Mouse (Mus musculus) gastrocnemius, postnatal 36 days (tissue): Measurements from ENCODE around the gene Mrpl39. TPM values are rescaled to one million over a fixed set of nuclear protein-coding genes. Genes with fewer than 3 reads are reported as not detected.

Experiments used
- DNase-seq, 2 experiments: peaks; one replicate each; pipeline ENCODE4 v3.0.0; 2022
- intact Hi-C: fragments of 180-260 bp; cut with DNase I; formaldehyde crosslinking; loops from one replicate; pipeline ENCODE4 v1.15.1; 2025
- total RNA-seq, 2 experiments: library from RNA; stranded (reverse); gene quantifications; 2 replicates each; pipeline ENCODE4 v1.2.3; 2021

Mrpl39 gene
- total RNA-seq, 2 experiments from 2014 or later = 15.7 to 16.2 TPM

DNA sequence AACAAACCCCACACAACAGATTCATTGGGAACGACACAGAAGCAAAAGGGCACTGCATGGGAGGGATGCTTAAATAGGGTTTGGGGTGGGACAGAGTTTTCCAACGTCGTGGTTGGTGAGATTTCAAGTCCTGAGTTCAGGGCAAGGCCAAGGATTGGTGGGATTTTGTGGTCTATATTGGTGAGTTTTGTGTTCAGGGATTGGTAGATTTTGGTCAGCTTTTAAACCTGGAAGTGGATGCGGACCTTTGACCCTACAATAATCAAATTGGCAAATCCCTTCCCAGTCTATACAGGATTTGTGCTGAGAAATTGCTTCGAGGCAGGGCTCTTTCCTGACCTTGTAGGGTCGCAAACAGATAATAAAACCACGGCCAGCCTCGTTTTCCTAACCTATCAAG lies 32.4 kb upstream of the Mrpl39 start:
- intact Hi-C loops = no loop called here

DNA sequence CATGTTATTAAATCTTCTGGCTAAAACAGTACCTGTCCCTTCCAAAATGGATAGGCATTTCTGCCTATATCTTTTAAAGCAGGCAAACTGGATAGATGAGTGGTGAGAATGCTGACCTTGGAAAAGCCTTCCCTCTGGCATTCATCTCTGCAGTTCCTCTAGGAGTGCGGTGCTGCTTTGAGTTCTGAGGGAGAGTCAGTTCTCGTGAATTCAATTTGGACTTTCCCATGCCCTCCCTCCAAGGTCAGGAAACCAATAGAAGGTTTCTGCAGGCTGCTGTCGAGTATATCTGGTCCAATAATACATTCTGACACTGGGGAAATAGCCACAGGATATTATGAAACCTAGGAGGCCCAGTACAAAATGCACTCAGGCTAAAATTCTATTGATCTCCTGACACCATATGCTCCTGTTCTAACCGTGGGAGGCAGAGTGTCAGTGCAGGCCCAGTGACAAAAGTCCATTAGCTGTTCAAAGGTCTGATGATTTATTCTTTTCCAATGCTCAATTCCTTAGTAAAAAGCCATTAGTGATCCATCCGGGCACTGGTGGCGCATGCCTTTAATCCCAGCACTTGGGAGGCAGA lies 10.3 kb upstream of the Mrpl39 start:
- DNase-seq = no peak
- intact Hi-C loops = no loop called here

More for the DNA sequence above, 32.4 kb upstream of the Mrpl39 start:
- no peak for DNase-seq

DNA sequence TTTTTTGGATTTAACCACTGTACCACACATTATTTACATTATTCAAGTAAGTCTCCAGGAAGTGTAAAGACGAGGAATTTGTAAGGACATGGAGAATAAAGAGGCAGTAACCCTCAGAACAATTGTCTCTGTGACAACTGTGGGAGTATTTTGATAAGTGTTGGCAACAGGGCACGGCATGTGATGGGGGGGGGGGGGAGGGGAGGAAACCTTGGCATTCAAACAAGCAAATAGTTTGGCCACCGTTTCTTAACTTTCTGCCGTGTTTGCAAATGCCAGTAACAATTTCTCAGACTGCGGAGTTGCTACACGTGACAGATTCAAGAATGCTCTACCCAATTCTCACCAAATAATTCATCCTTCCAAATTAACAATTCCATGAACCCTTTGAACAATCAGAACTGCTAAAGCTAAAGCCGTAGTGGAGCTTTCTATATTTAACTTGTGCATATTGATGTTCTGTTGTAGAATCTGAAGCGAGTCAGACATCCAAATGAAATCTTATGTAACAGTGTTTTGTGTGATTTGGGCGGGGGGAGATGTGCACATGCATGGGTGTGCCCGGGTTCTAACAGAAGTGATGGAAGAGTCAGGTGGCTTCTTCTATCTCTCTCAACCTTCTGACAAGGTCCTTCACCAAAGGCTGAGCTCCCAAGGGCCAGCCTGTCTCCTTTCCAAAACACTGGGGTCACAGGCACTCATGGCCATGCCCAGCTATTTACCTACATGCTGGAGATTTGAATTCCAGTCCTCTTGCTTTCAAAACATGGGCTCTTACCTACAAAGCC lies 9.4 kb upstream of the Mrpl39 start:
- DNase-seq = no peak
- intact Hi-C loops = no loop called here

DNA sequence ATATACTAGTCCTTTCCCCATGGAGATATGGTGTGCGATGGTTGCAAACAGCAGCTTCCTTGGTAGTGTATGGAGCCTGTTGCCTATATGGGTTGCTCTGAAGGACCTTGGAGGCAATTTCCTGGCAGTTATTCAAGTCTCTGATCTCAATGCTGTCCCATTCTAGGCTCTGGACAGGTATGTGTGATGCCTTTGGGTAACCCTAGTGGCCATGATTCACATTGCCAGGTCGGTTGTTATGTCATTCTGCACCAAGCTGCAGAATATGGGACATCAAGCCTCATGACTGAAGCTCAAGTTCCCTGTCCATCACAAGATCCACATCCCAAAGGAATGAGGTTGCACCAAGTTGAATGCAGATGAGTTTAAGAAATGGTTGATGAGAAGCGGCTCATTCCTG lies 1.8 kb upstream of the Mrpl39 start:
- DNase-seq = no peak
- intact Hi-C loops = loop anchor here (5.0 kb wide), 2 partner anchors 80 to 100 kb away; partner anchors contain the start of gene Atp5j

DNA sequence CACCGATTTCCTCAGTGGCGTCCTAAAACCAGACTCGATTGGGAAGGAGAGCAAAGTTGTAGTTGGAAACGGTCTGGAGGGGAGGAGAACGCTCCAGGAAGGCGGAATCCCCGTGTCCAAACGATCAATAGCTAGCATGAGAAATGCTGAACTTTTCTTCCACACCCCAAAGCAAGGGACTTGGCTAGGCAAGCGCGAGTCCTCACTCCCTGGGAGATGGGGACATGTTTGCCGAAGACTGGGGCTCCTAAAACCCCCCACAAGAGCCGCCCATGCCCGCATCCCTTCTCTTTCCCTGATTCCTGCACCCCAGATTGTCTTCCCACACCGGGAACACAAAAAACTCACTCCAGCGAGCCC lies 756 bp downstream of the Mrpl39 start:
- intact Hi-C loops = loop anchor here (2.0 to 5.0 kb wide), 3 partner anchors 83 to 144 kb away; partner anchors contain the start of gene Atp5j
- DNase-seq = no peak

DNA sequence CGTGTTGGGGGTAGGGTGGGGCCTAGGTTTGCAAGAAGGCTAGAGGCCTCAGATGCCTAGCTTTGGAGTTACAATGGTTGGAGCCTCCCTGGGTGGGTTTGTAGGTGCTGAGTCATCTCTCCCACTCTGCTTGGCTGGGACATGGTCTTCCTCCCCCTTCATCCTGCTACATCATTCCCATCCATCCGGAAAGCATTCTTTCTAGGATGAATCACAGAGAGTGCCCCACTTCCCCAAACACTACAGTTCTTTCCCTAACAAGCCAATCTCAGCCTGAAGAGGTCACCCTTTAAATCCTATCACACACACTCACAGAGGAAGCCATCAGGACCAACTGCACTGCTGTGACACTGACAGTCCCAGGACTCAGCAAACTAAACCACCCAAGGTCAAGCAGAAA lies 14.9 kb downstream of the Mrpl39 start:
- intact Hi-C loops = no loop called here
- DNase-seq = no peak

DNA sequence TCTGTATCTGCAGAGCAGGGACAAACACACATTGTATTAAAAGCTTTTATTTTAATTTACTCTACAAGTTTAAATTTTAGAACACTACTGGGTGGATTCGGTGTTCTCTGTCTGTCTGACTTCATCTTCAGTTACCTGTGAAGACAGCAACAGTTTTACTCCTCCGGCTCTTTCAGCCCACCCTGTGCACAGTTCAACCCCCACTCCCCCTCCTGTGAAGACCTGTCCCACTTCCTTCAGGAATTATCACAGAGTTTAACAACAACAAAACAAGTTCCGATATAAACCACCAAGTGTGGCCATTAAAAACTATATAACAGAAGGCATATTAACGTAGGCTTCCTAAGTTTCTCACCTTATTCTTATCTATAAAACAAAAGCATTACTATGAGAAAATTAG lies 17.3 kb downstream of the Mrpl39 start:
- DNase-seq = no peak
- intact Hi-C loops = no loop called here

DNA sequence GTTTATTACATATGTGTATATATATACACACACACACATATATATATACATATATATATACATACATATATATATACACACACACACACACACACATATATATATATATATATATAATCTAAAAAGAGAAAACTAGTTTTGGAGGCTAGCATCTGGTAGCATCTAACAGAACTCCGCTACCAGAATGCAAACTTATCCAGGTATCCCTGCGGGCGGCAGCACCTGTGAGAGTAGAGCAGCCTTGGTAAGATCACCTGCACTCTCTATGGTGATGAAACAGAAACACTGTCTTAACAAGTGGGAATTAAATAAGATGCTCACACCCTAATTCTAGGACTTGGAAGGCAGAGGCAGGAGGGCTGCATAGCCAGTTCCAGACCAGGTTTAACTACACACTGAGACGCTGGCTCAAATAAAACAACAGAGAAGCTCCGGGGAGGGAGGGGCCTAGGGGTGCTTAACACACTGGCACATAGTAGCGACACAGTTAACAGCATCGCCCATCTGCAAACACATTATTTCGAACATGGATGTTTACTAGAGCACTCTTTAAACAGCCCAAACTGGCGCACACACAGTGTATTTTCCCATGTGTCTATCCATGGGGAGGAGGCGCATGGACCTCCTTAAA lies 17.8 kb downstream of the Mrpl39 start:
- intact Hi-C loops = no loop called here
- DNase-seq = no peak

DNA sequence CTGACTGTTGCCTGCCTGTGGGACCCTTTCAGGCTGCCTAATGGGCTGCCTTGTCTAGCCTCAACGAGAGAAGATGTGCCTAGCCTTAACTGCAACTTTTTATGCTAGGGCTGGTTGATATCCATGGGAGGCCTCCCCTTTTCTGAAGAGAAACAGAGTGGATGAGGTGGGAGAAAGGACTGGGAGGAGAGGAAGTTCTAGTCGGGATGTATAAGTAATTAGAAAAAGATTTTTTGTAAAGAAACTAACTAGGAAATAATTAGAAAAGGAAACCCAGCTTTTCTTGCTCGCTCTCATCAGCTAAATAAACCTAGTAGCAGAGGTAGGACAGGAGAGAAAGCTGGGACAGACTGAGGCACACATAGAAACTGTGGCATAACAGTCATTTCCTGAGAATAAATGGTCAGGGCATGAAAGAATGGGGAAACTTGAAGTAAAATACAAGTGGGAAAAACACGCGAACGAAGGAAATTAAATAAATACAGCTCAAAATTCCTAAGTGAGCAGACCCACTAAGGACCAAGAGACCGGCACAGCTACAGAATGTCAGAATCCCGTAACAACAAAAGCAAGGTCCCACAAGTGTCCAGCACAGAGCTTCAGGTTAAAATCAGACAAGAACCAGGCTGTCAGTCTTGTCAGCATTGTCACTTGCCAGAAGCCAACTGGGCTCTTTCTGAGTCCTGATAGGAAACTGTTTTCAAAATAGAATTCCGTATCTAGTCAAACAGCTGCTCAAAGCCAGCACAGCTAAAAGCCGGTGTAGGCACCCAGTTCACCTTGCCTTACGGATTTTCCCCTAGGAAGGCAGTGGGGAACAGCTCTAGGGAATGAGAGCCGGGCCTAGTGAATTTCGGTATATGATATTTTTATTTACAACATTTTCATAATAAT lies 18.6 kb downstream of the Mrpl39 start:
- DNase-seq = no peak
- intact Hi-C loops = no loop called here

DNA sequence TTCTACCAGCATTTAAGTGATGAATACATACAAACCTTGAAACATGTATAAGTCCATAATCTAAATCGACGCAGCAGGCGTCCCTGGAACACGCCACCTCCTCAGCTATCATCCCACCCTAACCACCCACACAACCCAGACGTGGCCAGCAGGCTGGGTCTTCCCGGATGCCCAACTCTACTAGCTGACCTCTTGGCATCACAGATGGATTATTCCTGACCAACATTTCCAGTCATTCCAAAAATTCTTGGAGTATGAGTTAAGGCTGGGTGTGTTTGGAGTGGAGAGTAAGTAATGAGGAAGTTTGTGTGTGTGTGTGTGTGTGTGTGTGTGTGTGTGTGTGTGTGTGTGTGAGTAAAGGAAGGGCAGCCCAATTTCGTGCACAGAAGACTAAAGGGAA lies 19.3 kb downstream of the Mrpl39 start:
- DNase-seq = no peak
- intact Hi-C loops = no loop called here

DNA sequence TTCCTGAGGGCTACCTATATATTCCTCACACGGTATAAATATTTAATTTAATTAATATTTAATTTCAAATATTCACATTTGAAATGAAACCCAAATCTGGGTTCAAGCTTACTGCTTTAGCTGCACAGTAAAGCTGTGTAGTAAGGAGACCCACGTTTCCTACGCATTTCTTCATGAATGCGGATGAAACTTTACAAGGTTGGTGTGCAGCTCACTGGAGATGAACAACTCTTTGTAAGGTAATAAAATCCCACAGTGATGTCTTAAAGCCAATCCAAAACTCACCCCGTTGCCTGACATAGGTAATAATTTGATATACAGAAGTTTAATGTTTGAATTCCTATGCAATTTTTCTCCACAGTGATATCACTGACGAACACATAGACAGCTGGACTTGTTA lies 20.6 kb downstream of the Mrpl39 start:
- DNase-seq = no peak
- intact Hi-C loops = no loop called here

DNA sequence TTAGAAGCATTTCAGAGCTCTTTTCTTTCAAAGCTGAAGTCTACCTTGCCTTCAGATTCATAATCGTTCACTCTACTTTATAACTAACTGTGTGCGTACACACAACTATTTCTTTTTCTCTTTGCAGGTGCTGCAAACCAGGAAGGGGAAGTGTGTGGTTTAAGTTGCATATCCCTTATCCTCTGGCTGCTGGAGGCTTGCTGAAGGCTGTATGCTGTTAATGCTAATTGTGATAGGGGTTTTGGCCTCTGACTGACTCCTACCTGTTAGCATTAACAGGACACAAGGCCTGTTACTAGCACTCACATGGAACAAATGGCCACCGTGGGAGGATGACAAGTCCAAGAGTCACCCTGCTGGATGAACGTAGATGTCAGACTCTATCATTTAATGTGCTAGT lies 21.6 kb downstream of the Mrpl39 start:
- no peak for DNase-seq
- intact Hi-C loops = no loop called here

DNA sequence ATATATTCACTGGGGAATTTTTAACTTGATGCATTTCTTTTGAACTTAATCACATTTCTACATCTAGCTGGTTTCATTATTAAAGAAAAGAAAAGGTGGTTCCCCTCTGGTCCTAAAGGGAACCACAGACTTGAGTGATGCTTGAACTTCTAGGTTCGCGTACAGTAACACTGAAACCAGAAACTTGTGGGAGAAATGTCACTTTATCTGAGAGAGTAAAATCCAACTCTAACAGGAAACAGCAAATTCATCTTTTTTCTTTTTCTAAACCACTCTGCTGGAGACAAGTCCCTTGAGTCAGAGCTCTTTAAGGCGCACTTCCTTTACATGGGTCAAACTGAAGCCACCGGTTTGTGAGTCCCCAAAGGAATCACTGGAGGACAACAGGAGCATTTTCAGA lies 22.4 kb downstream of the Mrpl39 start:
- intact Hi-C loops = no loop called here
- DNase-seq = no peak

DNA sequence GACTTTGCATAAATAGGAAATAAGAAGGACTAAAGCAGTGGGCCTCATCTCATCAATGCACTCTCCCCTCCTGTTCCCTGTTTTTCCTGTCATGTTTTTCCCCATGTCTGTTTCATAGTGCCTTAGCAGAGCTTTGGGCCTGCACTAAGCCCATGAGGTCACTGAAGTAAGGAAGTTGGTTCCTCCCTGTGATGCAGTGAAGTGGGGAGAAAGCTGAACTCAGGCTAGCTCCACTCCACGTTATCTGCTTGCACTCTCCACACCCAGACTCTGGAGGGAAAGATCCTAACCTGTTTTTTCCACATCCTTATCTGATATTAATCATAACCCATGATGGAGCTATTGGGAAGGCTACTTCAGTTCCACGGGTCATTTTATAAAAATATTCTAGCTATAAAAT lies 26.9 kb downstream of the Mrpl39 start:
- no peak for DNase-seq

DNA sequence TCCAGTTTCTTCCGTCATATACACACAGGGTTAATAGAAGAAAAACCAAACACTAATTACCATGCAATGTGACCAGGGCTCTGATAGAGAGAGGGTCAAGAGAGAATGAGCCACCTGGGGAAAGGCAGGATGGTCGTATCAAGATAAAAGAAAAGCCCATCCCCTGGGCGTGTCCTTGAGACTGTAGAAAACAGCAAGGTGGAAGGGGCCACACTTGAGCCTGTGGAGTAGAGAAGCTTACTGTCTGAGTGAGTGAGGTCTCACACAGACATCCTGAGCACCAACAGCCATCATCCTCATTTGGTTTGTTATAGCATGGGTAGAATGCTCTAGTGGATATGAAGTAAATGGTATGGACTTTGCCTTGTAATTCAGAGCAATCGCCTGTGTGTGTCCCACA lies 27.7 kb downstream of the Mrpl39 start:
- no peak for DNase-seq
- intact Hi-C loops = no loop called here

More for the DNA sequence above, 26.9 kb downstream of the Mrpl39 start:
- intact Hi-C loops = no loop called here

DNA sequence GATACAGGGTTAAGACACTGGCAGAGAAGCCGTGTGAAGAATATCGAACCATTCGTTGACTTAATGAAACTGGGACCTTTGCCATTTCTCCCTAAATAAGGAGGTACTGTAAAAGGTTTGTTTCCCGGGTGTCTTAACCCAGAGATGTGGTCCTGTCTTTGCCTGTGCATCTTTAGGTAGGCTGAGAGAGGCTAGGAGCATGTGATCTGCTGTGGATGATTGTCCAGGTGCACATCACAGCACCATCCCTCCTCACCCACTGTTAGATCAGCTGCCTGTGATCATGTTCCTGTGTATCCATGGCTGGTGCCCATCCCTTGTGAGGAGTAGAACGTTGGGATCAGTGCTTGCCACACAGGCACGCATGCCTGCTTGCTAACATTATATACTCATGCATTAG lies 29.0 kb downstream of the Mrpl39 start:
- no peak for DNase-seq
- intact Hi-C loops = no loop called here

DNA sequence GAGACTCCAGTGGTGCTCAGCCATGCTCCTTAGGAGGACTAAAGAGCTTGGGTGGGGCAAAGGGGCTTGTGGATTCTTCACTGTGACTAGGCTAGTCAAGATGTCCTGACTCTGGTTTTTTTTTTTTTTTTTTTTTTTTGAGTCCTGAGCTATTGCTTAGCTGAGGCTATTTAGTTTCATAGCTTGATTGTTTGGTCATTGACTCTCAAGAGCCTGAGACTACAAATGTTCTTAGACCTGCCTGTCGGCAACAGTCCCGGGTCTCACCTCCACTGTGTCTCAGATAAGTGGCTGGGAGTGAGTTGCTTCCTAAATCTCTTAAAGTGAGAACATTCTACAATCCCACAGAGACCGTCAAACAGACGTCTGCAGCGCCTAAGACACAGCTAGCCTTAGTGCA lies 30.0 kb downstream of the Mrpl39 start:
- intact Hi-C loops = no loop called here
- no peak for DNase-seq

DNA sequence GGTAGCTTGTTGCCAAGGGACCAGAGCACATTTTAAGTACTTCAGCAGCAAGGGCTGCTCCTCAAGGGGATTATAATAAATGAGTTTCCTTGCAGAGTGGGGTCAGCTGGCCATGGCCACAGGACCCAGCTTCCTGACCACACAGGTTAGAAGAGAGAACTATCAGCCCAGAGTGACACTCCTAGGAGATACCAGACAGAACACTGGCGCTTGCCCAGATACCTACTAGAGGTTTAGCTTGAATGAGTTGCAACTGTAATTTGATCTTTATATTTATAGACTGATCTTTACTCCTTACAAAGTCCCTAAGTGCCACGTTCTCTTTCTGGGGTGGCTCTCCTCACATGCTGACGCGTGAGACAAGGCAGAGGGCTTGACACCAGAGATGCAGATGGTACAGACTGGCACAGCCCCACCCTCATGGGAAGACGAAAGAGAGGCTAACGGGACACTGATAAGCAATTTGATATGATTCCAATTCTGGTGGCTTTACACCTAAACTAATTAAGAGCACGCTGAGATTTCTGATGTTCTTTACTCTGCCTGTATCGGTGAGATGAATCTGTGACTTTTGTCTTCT lies 30.8 kb downstream of the Mrpl39 start:
- DNase-seq = no peak
- intact Hi-C loops = no loop called here

DNA sequence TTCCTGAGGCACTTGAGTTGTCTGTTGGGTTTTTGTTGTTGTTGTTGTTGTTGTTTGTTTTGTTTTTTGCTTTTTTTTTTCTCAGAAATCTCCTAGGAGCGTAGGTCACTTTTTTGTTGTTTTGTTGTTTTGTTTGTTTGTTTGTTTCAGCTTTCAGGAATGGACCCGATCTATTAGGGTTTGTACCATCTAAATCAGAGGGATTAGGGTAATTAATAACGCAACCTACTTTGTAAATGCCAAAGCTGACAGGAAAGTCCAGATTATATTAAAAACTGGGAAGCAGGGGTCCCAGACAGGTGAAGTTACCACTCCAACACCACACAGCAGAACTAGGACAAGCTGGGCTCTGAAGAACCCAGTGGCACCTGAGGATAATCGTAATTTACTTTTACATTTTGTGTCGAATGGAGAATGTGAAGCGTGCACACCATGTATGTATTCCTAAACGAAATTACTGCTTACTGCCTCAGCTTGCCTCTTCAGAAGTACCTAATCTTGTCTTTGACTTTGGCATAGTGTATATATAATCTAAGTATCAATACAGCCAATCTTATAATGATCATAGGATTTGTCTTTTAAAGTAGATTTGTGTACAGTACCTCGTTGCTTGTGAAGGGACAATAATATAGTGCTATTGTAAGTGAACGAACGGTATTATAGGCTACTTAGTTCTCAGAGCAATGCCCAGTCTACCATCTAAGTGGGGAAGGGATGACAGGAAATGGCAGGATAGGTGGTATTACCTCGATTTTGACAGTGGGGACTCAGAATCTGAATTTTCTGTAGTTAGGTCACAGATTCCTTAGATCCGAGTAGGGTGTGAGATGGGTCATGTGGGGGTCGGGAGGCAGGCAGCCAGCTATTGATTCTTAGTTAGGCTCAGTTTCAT lies 31.5 kb downstream of the Mrpl39 start:
- intact Hi-C loops = no loop called here
- no peak for DNase-seq
